Mouse (Mus musculus): ENCODE measurements around the gene Neurog3.

The Neurog3 gene

GRCm38 (mm10) chr10:62132691-62133281, at the start of gene Neurog3:
TSS of gene Neurog3 (plus strand) at chr10:62133090.
- DNase-seq: no peak

- peak in 1 of 2 experiments; percentile 28 for DNase-seq
Measured at GRCm38 (mm10) chr10:62086044-62086443, 46.8 kb upstream of the Neurog3 start.

GRCm38 (mm10) chr10:62086826-62087225, 46.1 kb upstream of the Neurog3 start:
- DNase-seq: no peak

GRCm38 (mm10) chr10:62088411-62088810, 44.5 kb upstream of the Neurog3 start:
- DNase-seq: no peak

GRCm38 (mm10) chr10:62089071-62089470, 43.8 kb upstream of the Neurog3 start:
- DNase-seq: no peak

- DNase-seq: no peak
Measured at GRCm38 (mm10) chr10:62089486-62089885, 43.4 kb upstream of the Neurog3 start.

GRCm38 (mm10) chr10:62093903-62094302, 39.0 kb upstream of the Neurog3 start:
- no peak for DNase-seq

- no peak for DNase-seq
Measured at GRCm38 (mm10) chr10:62094401-62094800, 38.5 kb upstream of the Neurog3 start.

- DNase-seq: no peak
Measured at GRCm38 (mm10) chr10:62099749-62100403, 33.0 kb upstream of the Neurog3 start.

GRCm38 (mm10) chr10:62101504-62102439, 31.1 kb upstream of the Neurog3 start:
- DNase-seq: peak; percentile 76 to 84

- DNase-seq: peak; percentile 77 to 80
Measured at GRCm38 (mm10) chr10:62104835-62105576, 27.9 kb upstream of the Neurog3 start.

GRCm38 (mm10) chr10:62107048-62107447, 25.8 kb upstream of the Neurog3 start:
- no peak for DNase-seq

- DNase-seq: peak; percentile 94 to 98
Measured at GRCm38 (mm10) chr10:62110504-62111206, 22.2 kb upstream of the Neurog3 start.

- DNase-seq: peak in 1 of 2 experiments; percentile 62
Measured at GRCm38 (mm10) chr10:62111207-62111576, 21.7 kb upstream of the Neurog3 start.

GRCm38 (mm10) chr10:62113865-62114647, 18.8 kb upstream of the Neurog3 start:
- DNase-seq: no peak

GRCm38 (mm10) chr10:62127137-62127536, 5.8 kb upstream of the Neurog3 start:
- DNase-seq: no peak

GRCm38 (mm10) chr10:62127711-62128231, 5.1 kb upstream of the Neurog3 start:
- no peak for DNase-seq

- DNase-seq: no peak
Measured at GRCm38 (mm10) chr10:62128316-62128951, 4.5 kb upstream of the Neurog3 start.

GRCm38 (mm10) chr10:62135696-62136470, 3.0 kb downstream of the Neurog3 start:
- DNase-seq: no peak

GRCm38 (mm10) chr10:62137150-62137549, 4.3 kb downstream of the Neurog3 start:
- DNase-seq: no peak
